Mouse (Mus musculus): ENCODE measurements around the gene Dmtf1. TPM values are rescaled to one million over a fixed set of nuclear protein-coding genes. Genes with fewer than 3 reads are reported as not detected.
A peak's percentile ranks its signal among the peaks of the same experiment; 100 is the strongest.

The Dmtf1 gene
- polyA plus RNA-seq, 1 experiment from 2014 or later, result 32.9 TPM

- no peak for ATAC-seq
- whole genome bisulfite sequencing, result 94% methylated on average over 3 of the region's 3 CpGs
These were observed 90.2 kb downstream of the Dmtf1 start for GRCm38 (mm10) chr5:9071360-9071759.

GRCm38 (mm10) chr5:9069599-9070209 is 91.9 kb downstream of the Dmtf1 start:
- H3K9me3 ChIP-seq, result no peaks in the 10 kb centered on the region
- no peak overlapping the region for H3K4me3 ChIP-seq (replicated peaks)
- ATAC-seq, result peak; percentile 88
- 33% methylated on average over 6 of the region's 6 CpGs for WGBS
- no peaks in the 10 kb centered on the region for H3K4me1 ChIP-seq (replicated peaks)
- H3K27me3 ChIP-seq (replicated peaks), result no peaks in the 10 kb centered on the region
- H3K9ac ChIP-seq, result no peak overlapping the region
- no peak overlapping the region for H3K27ac ChIP-seq
- no peaks in the 10 kb centered on the region for H3K36me3 ChIP-seq
- H3K4me2 ChIP-seq (replicated peaks), result no peak overlapping the region

More at GRCm38 (mm10) chr5:9071360-9071759, 90.2 kb downstream of the Dmtf1 start:
- no peaks in the 10 kb centered on the region for H3K9me3 ChIP-seq
- H3K4me2 ChIP-seq (replicated peaks), result no peak overlapping the region
- H3K4me1 ChIP-seq (replicated peaks), result no peaks in the 10 kb centered on the region
- no peak overlapping the region for H3K9ac ChIP-seq
- no peak overlapping the region for H3K27ac ChIP-seq
- no peak overlapping the region for H3K4me3 ChIP-seq (replicated peaks)
- H3K36me3 ChIP-seq, result no peaks in the 10 kb centered on the region
- H3K27me3 ChIP-seq (replicated peaks), result no peaks in the 10 kb centered on the region

GRCm38 (mm10) chr5:9068886-9069285 is 92.7 kb downstream of the Dmtf1 start:
- H3K4me3 ChIP-seq (replicated peaks), result no peak overlapping the region
- no peaks in the 10 kb centered on the region for H3K36me3 ChIP-seq
- WGBS, result 46% methylated on average over 2 of the region's 2 CpGs
- no peaks in the 10 kb centered on the region for H3K4me1 ChIP-seq (replicated peaks)
- ATAC-seq, result peak; percentile 42
- H3K9ac ChIP-seq, result no peak overlapping the region
- H3K9me3 ChIP-seq, result no peaks in the 10 kb centered on the region
- H3K27me3 ChIP-seq (replicated peaks), result no peaks in the 10 kb centered on the region
- no peak overlapping the region for H3K27ac ChIP-seq
- H3K4me2 ChIP-seq (replicated peaks), result no peak overlapping the region

Other genes starting within 250 kb of the Dmtf1 start
- gene Crot, start 164.5 kb downstream of the Dmtf1 start, polyA plus RNA-seq (2015; fragmentation: Nextera tagmentation; extraction: Ambion mirVana), result 51.6 and 55.3 TPM in 2 replicates
- gene Tmem243, start 61.1 kb downstream of the Dmtf1 start, polyA plus RNA-seq (2015; fragmentation: Nextera tagmentation; extraction: Ambion mirVana), result 21.9 and 26.6 TPM in 2 replicates
- 1.9 and 2.5 TPM in 2 replicates for gene 9330182L06Rik, start 104.3 kb upstream of the Dmtf1 start, polyA plus RNA-seq (2015; fragmentation: Nextera tagmentation; extraction: Ambion mirVana)